In the genomic region with DNA sequence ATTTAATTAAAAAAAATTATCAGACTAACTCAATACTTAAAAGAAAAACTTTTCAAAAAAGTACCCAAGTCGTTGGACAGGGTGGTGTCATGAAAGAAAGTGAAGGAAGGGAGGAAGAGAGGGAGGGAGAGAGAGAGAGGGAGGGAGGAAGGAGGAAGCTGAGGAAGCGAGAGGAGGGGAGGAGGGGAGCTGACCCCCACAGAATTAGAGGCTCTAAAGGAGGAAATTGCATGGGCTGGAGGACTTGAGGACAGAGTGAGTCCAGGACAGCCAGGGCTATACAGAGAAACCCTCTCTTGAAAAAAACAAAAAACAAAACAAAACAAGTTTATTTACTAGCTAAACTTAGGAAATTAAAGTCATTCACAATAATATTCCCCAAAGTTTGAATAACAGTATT, we compare ENCODE assay signal across 22 mouse cellular contexts.
"Had no signal": no experiment of that assay in that cellular context is flagged by ENCODE, and none has a peak within 500 bp of the region (broad histone marks: within the 10 kb centered on the region; RNA-seq: fewer than 3 reads in every experiment).

No protein-coding gene starts in this region.

- ATAC-seq: liver, postnatal 0 days; lung, postnatal 0 days; midbrain, embryonic 16.5 days had no signal

- H3K9ac ChIP-seq: liver, postnatal 0 days; lung, embryonic 15.5 days; midbrain, embryonic 12.5 days; neural tube, embryonic 13.5 days; neural tube, embryonic 15.5 days had no signal

- H3K27ac ChIP-seq: lung, embryonic 15.5 days; macrophage; midbrain, embryonic 10.5 days; midbrain, embryonic 12.5 days; neural tube, embryonic 13.5 days; neural tube, embryonic 15.5 days had no signal

- H3K27me3 ChIP-seq: lung, embryonic 15.5 days; midbrain, embryonic 12.5 days; neural tube, embryonic 13.5 days; neural tube, embryonic 15.5 days had no signal

- DNase-seq: liver, postnatal 0 days; lung, adult 2 months; lung, postnatal 14 days; lung, postnatal 36 days; midbrain, embryonic 14.5 days; retina, postnatal 1 day; right cerebral cortex, adult 18-20 months; right cerebral cortex, postnatal 25 days; right cerebral cortex, postnatal 4 days; spleen, adult 18-20 months; thymus, adult 18-20 months; thymus, postnatal 14 days; thymus, postnatal 36 days had no signal

- H3K36me3 ChIP-seq: lung, embryonic 15.5 days; midbrain, embryonic 10.5 days; midbrain, embryonic 12.5 days; neural tube, embryonic 13.5 days; neural tube, embryonic 15.5 days had no signal

- H3K9me3 ChIP-seq: lung, embryonic 15.5 days; midbrain, embryonic 10.5 days; midbrain, embryonic 12.5 days; neural tube, embryonic 13.5 days; neural tube, embryonic 15.5 days had no signal

- H3K4me2 ChIP-seq: lung, embryonic 15.5 days; midbrain, embryonic 12.5 days; neural tube, embryonic 13.5 days; neural tube, embryonic 15.5 days had no signal

- H3K4me3 ChIP-seq: lung, embryonic 15.5 days; midbrain, embryonic 10.5 days; midbrain, embryonic 12.5 days; myocyte; neural tube, embryonic 13.5 days; neural tube, embryonic 15.5 days had no signal
